Mouse (Mus musculus) heart, embryonic 12.5 days (tissue): ENCODE data around the gene Mafg. TPM values are rescaled to one million over a fixed set of nuclear protein-coding genes. Genes with fewer than 3 reads are reported as not detected.

ENCODE experiments used
- ATAC-seq: fragments of 200-750 bp; cut with Nextera tagmentation; 2 replicates; pipeline ENCODE4 v1.8.0; 2017; ENCODE audit warnings: moderate TSS enrichment, moderate library complexity; ENCODE audit not compliant: insufficient number of reproducible peaks, low FRiP score
- H3K27ac ChIP-seq: fragments of 300-500 bp; sonication (generic); 2 replicates; pipeline ENCODE4 v1.5.1; 2016; ENCODE audit warnings: mild to moderate bottlenecking, moderate library complexity; ENCODE audit not compliant: poor library complexity, severe bottlenecking
- H3K27me3 ChIP-seq: fragments of 300-500 bp; sonication (generic); replicated peaks from 2 replicates; pipeline ENCODE4 v1.6.1; 2016; ENCODE audit warnings: mild to moderate bottlenecking, moderate library complexity
- H3K36me3 ChIP-seq: fragments of 300-500 bp; sonication (generic); 2 replicates; pipeline ENCODE4 v1.6.1; 2016; ENCODE audit warnings: mild to moderate bottlenecking, moderate library complexity
- H3K4me1 ChIP-seq: fragments of 300-500 bp; sonication (generic); replicated peaks from 2 replicates; pipeline ENCODE4 v1.6.1; 2016; ENCODE audit warnings: mild to moderate bottlenecking
- H3K4me2 ChIP-seq: fragments of 300-500 bp; sonication (generic); 2 replicates; pipeline ENCODE4 v1.6.1; 2016; ENCODE audit warnings: mild to moderate bottlenecking, moderate library complexity
- H3K4me3 ChIP-seq: fragments of 300-500 bp; sonication (generic); 2 replicates; pipeline ENCODE4 v1.5.1; 2016; ENCODE audit warnings: mild to moderate bottlenecking
- H3K9ac ChIP-seq: fragments of 300-500 bp; sonication (generic); 2 replicates; pipeline ENCODE4 v1.6.1; 2016; ENCODE audit warnings: mild to moderate bottlenecking, moderate library complexity
- H3K9me3 ChIP-seq: fragments of 300-500 bp; sonication (generic); replicated peaks from 2 replicates; pipeline ENCODE4 v1.6.1; 2016; ENCODE audit warnings: mild to moderate bottlenecking, moderate library complexity
- WGBS: fragments of 180-500 bp; shearing (Covaris S2); methylation state at CpG from one replicate; pipeline ENCODE4 v1.1.7; 2016; 5-methylcytosine and 5-hydroxymethylcytosine counted together
- microRNA-seq: library from miRNA; unstranded; fragments of <30 nt; microRNA quantifications from one replicate; pipeline ENCODE4, GENCODE M21; 2017
- polyA plus RNA-seq: library from polyadenylated mRNA; unstranded; fragments of >200 nt; fragmentation: Nextera tagmentation; extraction: Ambion mirVana; gene quantifications from 2 replicates; pipeline ENCODE4 v1.2.1, GENCODE M21; 2016

Mafg gene
- polyA plus RNA-seq, 1 experiment from 2014 or later = 31.5 TPM

DNA sequence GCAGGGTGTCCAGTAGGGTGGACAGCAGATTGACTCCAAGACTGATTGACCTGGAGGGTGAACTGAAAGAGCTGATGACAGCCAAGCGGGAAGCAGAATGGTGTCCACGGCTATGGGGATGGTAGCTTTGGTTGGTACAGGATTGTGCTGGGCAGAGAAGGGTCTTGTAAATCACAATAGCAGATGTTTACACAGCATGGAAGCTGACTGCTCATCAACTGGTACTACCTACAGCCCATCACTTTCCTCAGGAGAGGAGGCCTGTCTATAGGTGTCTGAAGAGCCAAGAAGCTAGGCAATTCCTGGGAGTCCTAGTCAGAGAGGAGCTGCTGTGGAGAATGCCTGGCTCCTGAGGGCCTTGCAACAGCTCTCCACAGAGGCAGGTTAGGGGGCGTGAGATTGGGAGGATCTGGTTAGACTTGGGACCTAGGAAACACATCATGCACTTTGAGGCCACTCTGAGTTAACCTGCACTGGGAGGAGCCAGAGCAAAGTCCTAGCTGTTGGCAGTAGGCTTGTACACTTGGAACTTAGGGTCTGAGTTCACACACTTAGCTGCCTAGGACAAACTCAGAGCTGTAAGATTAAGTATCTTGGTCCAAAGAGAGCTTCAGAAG, 56.9 kb downstream of the Mafg start:
- Histone ChIP-seq H3K4me3 (no peak overlapping the region), H3K9ac (no peak overlapping the region), H3K4me2 (no peak overlapping the region), H3K4me1 (peaks cover 37% of the 10 kb centered on the region), H3K36me3 (peaks cover 35% of the 10 kb centered on the region), H3K9me3 (no peaks in the 10 kb centered on the region), H3K27me3 (no peaks in the 10 kb centered on the region), H3K27ac (no peak overlapping the region)
- no peak for ATAC-seq
- 80% methylated on average over 3 of the region's 3 CpGs for WGBS

DNA sequence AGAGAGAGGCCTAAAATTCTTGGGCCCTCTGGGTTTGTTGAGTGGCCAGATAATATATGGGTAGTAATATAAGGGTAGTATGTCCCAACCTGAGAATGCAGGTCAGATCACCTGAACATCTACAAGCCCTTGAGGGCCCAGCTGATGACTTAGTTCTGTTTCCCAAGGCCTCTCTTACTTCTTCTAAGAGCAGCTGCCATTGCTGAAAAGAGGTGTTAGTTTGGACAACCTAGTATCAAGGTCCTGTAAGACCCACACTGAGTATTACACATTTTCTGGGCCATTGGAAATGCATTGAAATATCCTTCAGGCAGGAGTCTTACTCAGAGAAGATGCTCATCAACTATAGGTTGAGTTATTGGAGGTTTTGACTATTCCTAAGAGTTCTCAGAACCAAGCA, 57.5 kb downstream of the Mafg start:
- H3K4me2 ChIP-seq = no peak overlapping the region

More for the DNA sequence above, 57.5 kb downstream of the Mafg start:
- no peak overlapping the region for H3K4me3 ChIP-seq
- no peaks in the 10 kb centered on the region for H3K27me3 ChIP-seq
- H3K36me3 ChIP-seq = peaks cover 41% of the 10 kb centered on the region
- ATAC-seq = no peak
- H3K9ac ChIP-seq = no peak overlapping the region
- no peak overlapping the region for H3K27ac ChIP-seq
- no peaks in the 10 kb centered on the region for H3K9me3 ChIP-seq
- H3K4me1 ChIP-seq = peaks cover 42% of the 10 kb centered on the region

Small RNA genes within 50 kb of the gene (microRNA-seq; reads per million reads assigned to microRNA genes)
- 0.94 reads per million for gene Mir6936

Other genes starting within 250 kb of the Mafg start
- 43.2 and 45.2 TPM in 2 replicates for gene Nploc4, start 195.9 kb downstream of the Mafg start, polyA plus RNA-seq
- not detected in 2 replicates for gene Tspan10, start 191.0 kb downstream of the Mafg start, polyA plus RNA-seq
- gene Pde6g, start 180.1 kb downstream of the Mafg start, polyA plus RNA-seq = 0.10 and 0.13 TPM in 2 replicates
- gene Oxld1, start 175.5 kb downstream of the Mafg start, polyA plus RNA-seq = 14.9 and 15.2 TPM in 2 replicates
- gene Ccdc137, start 175.5 kb downstream of the Mafg start, polyA plus RNA-seq = 24.1 and 24.7 TPM in 2 replicates
- gene Arl16, start 166.0 kb downstream of the Mafg start, polyA plus RNA-seq = 35.9 and 41.6 TPM in 2 replicates
- 208 and 219 TPM in 2 replicates for gene Mrpl12, start 149.0 kb downstream of the Mafg start, polyA plus RNA-seq
- 44.2 and 46.2 TPM in 2 replicates for gene Slc25a10, start 141.8 kb downstream of the Mafg start, polyA plus RNA-seq
- gene Gcgr, start 102.9 kb downstream of the Mafg start, polyA plus RNA-seq = 1.2 and 1.4 TPM in 2 replicates
- 126 and 130 TPM in 2 replicates for gene Mcrip1, start 83.9 kb downstream of the Mafg start, polyA plus RNA-seq
- not detected in 2 replicates for gene Ppp1r27, start 82.5 kb downstream of the Mafg start, polyA plus RNA-seq
- 478 and 480 TPM in 2 replicates for gene P4hb, start 60.3 kb downstream of the Mafg start, polyA plus RNA-seq
- gene Arhgdia, start 52.0 kb downstream of the Mafg start, polyA plus RNA-seq = 422 and 442 TPM in 2 replicates
- gene Alyref, start 35.2 kb downstream of the Mafg start, polyA plus RNA-seq = 356 and 361 TPM in 2 replicates
- gene Anapc11, start 35.2 kb downstream of the Mafg start, polyA plus RNA-seq = 174 and 175 TPM in 2 replicates
- gene Npb, start 25.1 kb downstream of the Mafg start, polyA plus RNA-seq = 13.6 and 20.3 TPM in 2 replicates
- 82.1 and 82.9 TPM in 2 replicates for gene Pcyt2, start 15.7 kb downstream of the Mafg start, polyA plus RNA-seq
- gene Sirt7, start 8.4 kb downstream of the Mafg start, polyA plus RNA-seq = 20.1 and 20.4 TPM in 2 replicates
- gene Pycr1, start 10.2 kb upstream of the Mafg start, polyA plus RNA-seq = 23.1 and 23.9 TPM in 2 replicates
- 9.8 and 10.9 TPM in 2 replicates for gene Myadml2, start 14.6 kb upstream of the Mafg start, polyA plus RNA-seq
- 4.7 and 5.2 TPM in 2 replicates for gene Notum, start 27.6 kb upstream of the Mafg start, polyA plus RNA-seq
- gene Aspscr1, start 39.4 kb upstream of the Mafg start, polyA plus RNA-seq = 103 and 114 TPM in 2 replicates
- 117 and 119 TPM in 2 replicates for gene Cenpx, start 80.1 kb upstream of the Mafg start, polyA plus RNA-seq
- gene Lrrc45, start 80.3 kb upstream of the Mafg start, polyA plus RNA-seq = 35.2 and 37.0 TPM in 2 replicates
- 7.6 and 8.4 TPM in 2 replicates for gene Rac3, start 87.9 kb upstream of the Mafg start, polyA plus RNA-seq
- 4.3 and 5.4 TPM in 2 replicates for gene Dcxr, start 93.7 kb upstream of the Mafg start, polyA plus RNA-seq
- 1.1 and 1.9 TPM in 2 replicates for gene Cbr2, start 98.5 kb upstream of the Mafg start, polyA plus RNA-seq
- 3.5 and 5.3 TPM in 2 replicates for gene Hmga1b, start 129.2 kb upstream of the Mafg start, polyA plus RNA-seq
- 23.2 and 24.9 TPM in 2 replicates for gene Rfng, start 150.6 kb upstream of the Mafg start, polyA plus RNA-seq
- 139 and 140 TPM in 2 replicates for gene Gps1, start 150.7 kb upstream of the Mafg start, polyA plus RNA-seq
- gene Dus1l, start 162.8 kb upstream of the Mafg start, polyA plus RNA-seq = 48.0 and 48.3 TPM in 2 replicates
- gene Fasn, start 190.9 kb upstream of the Mafg start, polyA plus RNA-seq = 45.1 and 47.5 TPM in 2 replicates